Mouse (Mus musculus): ENCODE measurements at regions not wholly inside any gene's neighbourhood (a gene's known extent, or its start where the extent isn't known, plus 50 kb on each side); places are given as distances from the start of the nearest gene placed in this dataset.

DNA sequence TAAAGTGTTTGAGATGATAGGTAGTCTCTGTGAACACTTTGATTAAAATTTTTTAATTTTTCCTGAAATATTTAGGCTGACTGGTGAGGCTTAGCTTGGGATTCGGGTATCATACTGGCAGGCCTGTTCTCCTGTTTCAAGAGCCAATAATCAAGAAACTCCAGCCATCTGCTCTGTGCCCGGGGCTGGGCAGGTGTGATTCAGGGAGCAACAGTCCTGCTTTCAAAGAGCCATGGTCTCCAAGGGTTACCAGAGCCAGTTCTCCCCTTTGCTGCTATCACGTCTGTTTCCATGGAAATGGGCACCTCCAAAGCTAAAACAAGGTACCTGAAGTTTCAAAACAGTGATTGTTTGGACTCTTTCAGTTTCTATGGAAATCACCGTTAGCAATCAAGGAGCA is 355.6 kb downstream of the Abcc12 start:
- ATAC-seq (replicated peaks in 1 of 2; ENCODE audit: insufficient read depth in 1 of 2, low FRiP score in 2 of 2, low TSS enrichment in 1 of 2, low read depth in 1 of 2, poor library complexity in 2 of 2, severe bottlenecking in 2 of 2) = no peak

DNA sequence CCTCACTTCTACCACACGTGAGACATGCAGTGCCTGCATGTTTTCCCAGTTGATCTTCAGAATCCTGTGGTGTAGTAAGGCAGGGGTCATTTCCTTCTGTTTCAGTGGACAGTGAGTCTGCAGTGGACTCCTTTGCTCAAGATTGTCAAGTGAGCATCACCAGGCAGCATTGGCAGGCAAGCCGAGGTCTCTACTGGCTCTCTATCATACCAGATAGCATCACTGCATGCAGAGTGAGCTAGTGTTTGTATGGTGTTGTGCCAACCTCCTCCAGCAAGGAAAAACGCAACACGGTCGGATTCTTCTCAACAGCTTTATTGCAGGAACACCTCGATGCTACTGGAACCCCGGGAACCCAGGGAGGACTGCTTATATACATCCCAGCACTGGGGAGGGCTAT is 357.8 kb downstream of the Abcc12 start:
- ATAC-seq (replicated peaks in 1 of 2; ENCODE audit: insufficient read depth in 1 of 2, low FRiP score in 2 of 2, low TSS enrichment in 1 of 2, low read depth in 1 of 2, poor library complexity in 2 of 2, severe bottlenecking in 2 of 2) = no peak

DNA sequence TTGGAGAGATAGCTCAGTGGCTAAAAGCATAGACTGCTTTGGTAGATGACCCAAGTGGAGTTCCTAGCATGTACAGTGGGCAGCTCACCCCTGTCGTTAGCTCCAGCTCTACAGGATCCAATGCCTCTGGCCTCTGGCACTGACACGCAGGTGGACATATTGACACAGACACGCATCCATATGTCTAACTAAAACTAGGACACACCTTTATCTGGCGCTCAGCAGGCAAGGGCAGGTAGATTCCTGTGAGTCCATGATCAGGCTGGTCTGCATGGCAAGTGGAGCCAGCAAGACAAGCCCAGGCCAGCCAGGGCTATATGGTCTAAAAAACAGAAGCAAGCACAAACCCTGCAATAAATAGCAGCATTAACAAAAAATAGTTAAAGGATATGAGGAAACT is 358.3 kb downstream of the Abcc12 start:
- no peak for ATAC-seq (replicated peaks in 1 of 2; ENCODE audit: insufficient read depth in 1 of 2, low FRiP score in 2 of 2, low TSS enrichment in 1 of 2, low read depth in 1 of 2, poor library complexity in 2 of 2, severe bottlenecking in 2 of 2)

DNA sequence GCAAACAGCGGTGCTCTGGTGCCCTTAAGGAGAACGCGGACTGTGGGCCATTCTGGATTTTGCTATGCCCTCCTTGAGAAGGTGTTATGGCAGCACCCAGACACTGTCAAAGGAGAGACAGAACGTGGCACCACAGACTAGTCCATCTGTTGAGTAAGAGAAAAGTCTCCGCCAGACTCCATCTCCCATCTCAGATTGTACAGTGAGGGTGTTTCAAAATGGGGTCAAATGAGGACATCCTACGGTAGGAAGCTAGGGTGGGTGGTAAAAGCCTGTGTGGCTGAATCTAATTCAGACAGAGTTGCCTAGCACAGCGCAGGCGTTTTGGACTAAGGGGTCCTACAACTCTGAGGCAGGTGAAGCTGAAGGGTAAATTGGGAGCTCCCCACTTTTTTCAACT is 366.1 kb downstream of the Abcc12 start:
- ATAC-seq (replicated peaks in 1 of 2; ENCODE audit: insufficient read depth in 1 of 2, low FRiP score in 2 of 2, low TSS enrichment in 1 of 2, low read depth in 1 of 2, poor library complexity in 2 of 2, severe bottlenecking in 2 of 2) = no peak

DNA sequence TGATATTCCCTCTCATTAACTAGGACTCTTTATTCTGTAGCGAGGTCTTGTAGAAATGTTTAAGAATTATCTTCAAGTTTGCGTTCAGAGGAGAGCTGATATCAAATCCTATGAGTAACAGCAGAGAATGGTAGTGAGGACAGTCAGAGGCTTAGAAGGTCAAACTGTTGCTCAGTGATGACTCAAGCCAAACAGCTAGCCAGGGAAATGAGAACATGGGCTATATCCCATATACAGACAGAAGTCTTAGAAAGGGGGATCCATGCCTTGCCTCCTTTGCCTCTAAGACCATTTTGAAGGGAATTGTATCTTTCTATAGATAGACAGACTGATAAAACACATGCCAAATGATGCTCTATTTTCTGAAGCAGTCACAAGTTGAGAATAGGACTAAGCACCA is 368.0 kb downstream of the Abcc12 start:
- ATAC-seq (replicated peaks in 1 of 2; ENCODE audit: insufficient read depth in 1 of 2, low FRiP score in 2 of 2, low TSS enrichment in 1 of 2, low read depth in 1 of 2, poor library complexity in 2 of 2, severe bottlenecking in 2 of 2) = no peak

DNA sequence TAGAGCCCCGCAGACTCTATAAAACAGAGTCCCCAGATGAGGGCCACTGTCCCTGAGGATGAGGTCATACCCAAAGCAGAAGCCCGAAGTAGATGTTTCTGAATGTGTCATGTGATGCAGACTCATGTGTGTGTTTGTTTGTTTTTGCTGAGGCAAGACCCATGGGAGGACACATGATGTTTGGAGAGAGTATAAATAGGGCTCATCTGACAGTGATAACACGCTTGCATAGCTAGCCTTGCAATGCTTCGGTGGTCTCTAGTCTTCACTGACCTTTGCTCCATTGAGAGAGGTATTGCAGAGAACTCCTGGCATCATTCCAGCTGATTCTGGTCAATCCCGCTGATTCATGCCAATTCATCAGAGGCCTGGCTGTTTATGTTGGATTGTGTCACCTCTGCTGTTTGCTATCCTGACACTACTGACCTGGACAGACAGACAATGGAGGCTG is 368.1 kb downstream of the Phkb start:
- ATAC-seq (replicated peaks in 1 of 2; ENCODE audit: insufficient read depth in 1 of 2, low FRiP score in 2 of 2, low TSS enrichment in 1 of 2, low read depth in 1 of 2, poor library complexity in 2 of 2, severe bottlenecking in 2 of 2) = no peak

DNA sequence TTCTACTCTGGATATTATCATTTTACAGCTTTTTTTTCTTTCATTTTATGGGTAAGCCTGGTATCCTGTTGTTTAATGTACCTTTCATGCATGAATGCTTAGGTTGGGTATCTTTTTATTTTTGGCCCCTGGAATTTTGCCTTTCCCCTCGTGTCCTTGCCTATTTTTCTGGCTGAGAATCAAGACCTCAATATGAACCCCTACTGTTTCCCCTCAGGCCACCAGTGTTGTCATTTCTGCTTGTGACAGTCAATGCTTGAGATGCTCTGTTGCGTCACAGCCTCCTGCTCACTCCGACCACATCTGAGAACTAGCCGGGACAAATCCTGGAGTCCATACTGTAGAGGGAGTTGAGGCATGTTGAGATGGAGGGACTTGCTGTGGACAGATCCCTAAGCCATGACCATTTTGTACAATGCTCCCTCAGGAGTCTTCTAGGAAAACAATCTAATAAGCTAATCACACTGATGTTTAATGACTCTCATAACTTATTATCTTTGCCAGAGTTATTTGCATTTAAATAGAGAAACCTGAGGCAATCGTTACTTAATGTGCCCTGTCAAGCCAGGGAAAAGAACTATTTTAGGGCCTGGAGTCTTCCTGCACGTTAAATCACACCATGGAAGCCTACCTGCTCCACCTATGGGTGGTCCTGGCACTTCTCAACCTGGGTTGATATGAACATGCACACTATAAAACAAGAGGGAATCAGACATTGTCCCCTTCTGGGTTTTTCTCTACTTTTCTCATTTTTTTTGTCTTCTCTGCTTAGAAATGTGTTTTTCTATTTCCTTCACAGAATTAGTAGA is 363.9 kb downstream of the Phkb start:
- no peak for ATAC-seq (replicated peaks in 1 of 2; ENCODE audit: insufficient read depth in 1 of 2, low FRiP score in 2 of 2, low TSS enrichment in 1 of 2, low read depth in 1 of 2, poor library complexity in 2 of 2, severe bottlenecking in 2 of 2)

DNA sequence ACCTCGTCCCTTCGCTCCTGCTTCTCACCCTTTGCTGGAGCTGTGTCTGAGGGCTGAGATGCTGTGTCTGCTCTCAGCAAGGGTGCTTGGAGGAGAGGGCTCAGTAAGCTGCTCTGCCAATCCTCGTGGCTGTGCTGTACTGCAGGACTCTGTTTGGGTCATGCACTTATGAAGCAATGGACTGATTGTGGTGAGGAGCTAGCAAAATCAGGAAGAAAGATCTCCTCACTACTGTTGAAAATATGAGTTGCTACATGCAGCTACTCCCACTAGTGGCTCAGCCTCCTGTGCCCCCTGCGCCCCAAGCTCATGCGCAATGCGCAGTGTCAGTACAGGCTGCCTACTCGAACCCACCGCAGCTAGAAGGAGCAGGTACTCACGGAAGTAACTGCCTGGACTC is 362.3 kb downstream of the Phkb start:
- ATAC-seq (replicated peaks in 1 of 2; ENCODE audit: insufficient read depth in 1 of 2, low FRiP score in 2 of 2, low TSS enrichment in 1 of 2, low read depth in 1 of 2, poor library complexity in 2 of 2, severe bottlenecking in 2 of 2) = peak; percentile 76 to 90

DNA sequence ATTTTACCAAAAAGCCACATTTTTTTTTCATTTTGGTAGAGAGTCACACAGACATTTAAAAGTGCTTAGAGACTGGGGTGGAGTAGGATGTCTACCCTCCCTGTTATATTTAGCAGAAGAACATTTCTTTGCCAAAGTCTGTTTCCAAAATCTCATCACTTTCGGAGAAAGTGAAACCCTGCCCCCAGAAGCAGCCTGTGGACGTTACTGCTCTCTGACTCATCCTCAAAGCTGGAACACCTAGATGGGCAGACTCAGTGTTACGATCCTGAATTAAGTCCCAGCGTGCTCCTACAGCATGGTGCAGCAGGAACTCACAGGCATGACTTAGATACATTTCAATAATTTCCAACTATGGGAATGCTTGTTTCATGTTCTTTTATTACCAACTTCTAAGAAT is 361.1 kb downstream of the Phkb start:
- no peak for ATAC-seq (replicated peaks in 1 of 2; ENCODE audit: insufficient read depth in 1 of 2, low FRiP score in 2 of 2, low TSS enrichment in 1 of 2, low read depth in 1 of 2, poor library complexity in 2 of 2, severe bottlenecking in 2 of 2)

DNA sequence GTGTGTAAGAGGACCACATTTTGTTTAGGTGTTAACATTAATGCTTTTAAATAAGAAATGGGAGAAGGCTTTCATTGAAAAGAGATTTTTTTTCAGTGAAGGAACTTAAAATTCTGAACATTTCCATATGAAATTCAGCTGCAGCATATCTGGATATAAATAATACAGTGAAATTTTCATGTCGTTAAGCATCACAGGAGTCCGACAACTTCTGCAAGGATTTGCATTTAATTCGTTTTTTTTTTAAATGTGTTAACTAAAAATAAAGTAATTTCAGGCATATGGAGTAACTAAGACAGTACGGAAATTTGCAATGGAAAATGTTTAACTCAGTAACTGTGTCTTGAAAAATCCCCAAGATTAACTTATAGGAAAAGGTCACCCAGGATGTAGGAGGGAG is 351.5 kb downstream of the Phkb start:
- no peak for ATAC-seq (replicated peaks in 1 of 2; ENCODE audit: insufficient read depth in 1 of 2, low FRiP score in 2 of 2, low TSS enrichment in 1 of 2, low read depth in 1 of 2, poor library complexity in 2 of 2, severe bottlenecking in 2 of 2)

DNA sequence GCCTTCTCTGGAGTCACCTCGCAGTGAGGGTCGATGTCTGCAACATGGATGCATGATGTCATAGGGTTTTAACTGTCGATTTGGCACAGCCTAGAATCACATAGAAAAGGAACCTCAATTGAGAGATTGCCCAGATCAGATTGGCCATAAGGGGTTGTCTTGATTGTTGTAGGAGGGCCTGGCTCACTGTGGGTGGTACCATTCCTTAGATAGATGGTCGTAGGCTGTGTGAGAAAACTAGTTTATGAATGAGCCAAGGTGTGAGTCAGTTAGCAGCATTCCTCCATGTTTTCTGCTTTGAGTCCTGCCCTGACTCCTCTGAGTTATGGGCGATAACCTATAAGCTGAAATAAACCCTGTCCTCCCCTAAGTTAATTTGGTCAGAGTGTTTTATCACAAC is 343.9 kb downstream of the Phkb start:
- ATAC-seq (replicated peaks in 1 of 2; ENCODE audit: insufficient read depth in 1 of 2, low FRiP score in 2 of 2, low TSS enrichment in 1 of 2, low read depth in 1 of 2, poor library complexity in 2 of 2, severe bottlenecking in 2 of 2) = no peak

DNA sequence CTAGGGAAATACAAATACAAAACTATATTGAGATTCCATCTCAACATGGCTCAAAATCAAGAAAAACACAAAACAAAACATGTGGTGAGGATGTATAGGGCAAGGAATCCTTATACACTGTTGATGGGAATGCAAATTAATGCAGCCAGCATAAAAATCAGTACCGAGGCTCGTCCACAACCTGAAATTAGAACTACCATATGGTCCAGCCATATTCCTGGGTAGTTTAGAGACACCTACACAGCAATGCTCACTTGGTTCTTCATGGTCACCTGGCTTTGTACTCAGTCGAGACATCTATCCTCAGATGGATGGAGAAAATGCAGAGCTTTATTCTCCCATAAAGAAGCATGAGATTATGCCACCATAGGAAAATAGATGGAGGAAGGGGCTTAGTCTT is 340.0 kb downstream of the Phkb start:
- ATAC-seq (replicated peaks in 1 of 2; ENCODE audit: insufficient read depth in 1 of 2, low FRiP score in 2 of 2, low TSS enrichment in 1 of 2, low read depth in 1 of 2, poor library complexity in 2 of 2, severe bottlenecking in 2 of 2) = no peak

DNA sequence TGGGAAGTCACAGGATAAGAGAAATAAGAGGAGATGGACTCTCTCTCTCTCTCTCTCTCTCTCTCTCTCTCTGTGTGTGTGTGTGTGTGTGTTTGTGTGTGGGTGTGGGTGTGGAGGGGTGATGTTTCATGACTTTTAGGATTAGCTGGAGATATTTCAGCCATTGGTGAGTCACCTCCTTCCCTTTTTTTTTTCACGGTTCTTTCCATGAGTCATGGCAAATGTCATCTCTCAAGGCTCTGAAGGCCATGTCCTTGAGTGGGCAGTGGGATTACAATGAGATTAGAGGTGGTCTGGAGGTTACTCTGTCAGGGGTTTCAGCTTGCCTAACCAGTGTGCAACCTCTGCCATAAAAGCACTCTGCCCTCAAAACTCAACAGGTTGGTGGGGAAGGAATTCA is 329.3 kb downstream of the Phkb start:
- no peak for ATAC-seq (replicated peaks in 1 of 2; ENCODE audit: insufficient read depth in 1 of 2, low FRiP score in 2 of 2, low TSS enrichment in 1 of 2, low read depth in 1 of 2, poor library complexity in 2 of 2, severe bottlenecking in 2 of 2)

DNA sequence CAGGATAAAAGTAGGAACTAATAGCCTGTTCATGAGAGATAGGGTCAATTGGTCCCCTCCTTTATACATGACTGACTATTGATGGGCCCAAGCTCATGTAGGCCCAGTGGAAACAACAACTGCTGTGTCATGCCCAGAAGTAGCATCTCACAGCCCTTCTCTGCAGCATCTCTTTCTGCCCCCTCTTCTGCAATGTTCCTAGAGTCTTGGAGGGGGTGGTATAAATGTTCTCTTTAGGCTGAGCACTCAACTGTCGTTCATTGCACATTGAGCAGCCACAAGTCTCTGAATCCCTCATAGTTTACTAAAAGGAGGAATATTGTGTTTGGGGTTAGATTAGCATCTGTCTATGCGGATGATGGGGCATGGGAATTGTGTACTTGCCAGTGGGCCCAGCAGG is 324.1 kb downstream of the Phkb start:
- ATAC-seq (replicated peaks in 1 of 2; ENCODE audit: insufficient read depth in 1 of 2, low FRiP score in 2 of 2, low TSS enrichment in 1 of 2, low read depth in 1 of 2, poor library complexity in 2 of 2, severe bottlenecking in 2 of 2) = no peak

DNA sequence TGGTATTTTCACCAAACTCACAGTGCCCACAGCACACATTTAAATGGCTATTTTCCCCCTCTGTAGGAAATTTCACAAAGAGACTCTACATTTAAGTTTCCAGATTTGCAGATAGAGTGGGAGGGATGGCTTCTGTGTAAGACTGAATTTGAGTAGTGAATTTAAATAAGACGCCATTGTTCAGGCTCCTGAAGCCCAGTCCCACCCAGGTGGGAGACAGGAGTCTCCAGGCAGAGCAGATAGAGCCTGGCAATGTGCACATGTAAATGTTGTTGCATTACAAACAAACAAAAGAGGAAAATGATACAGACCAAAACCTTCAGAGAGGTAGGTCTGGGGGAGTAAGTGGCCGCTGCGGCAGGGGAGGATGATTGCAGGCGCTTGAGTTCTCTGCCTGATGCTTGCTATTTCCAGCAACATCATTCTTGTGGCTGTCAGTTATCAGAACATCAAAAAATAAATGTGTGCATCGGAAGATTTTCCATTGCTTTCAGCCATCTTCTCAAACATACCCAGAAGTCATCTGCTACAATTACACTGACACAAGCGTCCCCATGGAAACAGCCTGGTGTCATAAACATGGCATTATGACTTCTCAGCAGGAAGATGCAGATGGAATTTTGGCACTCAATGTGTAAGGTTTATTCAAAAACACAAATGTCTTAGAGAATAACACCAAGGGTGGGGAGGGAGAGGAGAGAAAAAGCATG is 318.5 kb downstream of the Phkb start:
- ATAC-seq (replicated peaks in 1 of 2; ENCODE audit: insufficient read depth in 1 of 2, low FRiP score in 2 of 2, low TSS enrichment in 1 of 2, low read depth in 1 of 2, poor library complexity in 2 of 2, severe bottlenecking in 2 of 2) = no peak

DNA sequence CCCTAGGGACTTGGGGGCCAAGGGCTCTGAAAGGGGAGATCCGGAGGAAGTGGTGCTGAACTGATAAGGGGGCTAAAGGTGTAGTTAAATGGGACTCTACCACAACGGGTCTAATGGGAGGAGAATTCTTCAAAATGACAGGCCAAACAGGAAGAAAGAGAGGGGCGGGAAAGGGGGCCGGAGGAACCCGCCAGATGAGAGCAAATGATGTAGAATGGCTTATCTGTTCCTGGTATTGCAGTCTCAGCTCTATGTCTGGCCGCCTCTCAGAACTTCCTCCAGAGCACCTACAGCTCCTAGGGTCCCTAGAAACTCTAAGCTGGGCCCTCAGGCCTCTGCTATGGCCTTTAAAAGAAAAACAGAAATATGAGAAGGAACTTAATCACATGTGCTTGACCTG is 306.8 kb downstream of the Phkb start:
- peak; percentile 74 to 75 for ATAC-seq (replicated peaks in 1 of 2; ENCODE audit: insufficient read depth in 1 of 2, low FRiP score in 2 of 2, low TSS enrichment in 1 of 2, low read depth in 1 of 2, poor library complexity in 2 of 2, severe bottlenecking in 2 of 2)

DNA sequence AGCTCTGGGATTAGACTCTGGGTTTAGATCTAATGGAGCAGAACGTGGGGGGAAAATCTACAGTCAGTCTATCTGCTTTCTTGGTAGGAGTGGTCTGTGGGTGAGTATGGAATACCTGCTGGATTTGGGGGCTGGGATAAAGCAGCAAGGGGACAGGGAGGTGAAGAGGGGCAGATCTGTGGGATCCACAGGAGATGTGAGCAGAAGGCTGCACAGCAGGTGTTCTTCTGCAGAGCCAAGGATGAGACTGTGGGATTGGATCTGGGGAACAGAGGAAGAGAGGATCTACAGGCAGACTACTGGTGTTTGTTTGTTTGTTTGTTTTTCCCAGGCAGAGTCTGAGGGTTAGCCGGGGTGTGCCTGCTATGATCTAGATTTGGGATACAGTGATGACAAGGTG is 284.5 kb downstream of the Phkb start:
- no peak for ATAC-seq (replicated peaks in 1 of 2; ENCODE audit: insufficient read depth in 1 of 2, low FRiP score in 2 of 2, low TSS enrichment in 1 of 2, low read depth in 1 of 2, poor library complexity in 2 of 2, severe bottlenecking in 2 of 2)

DNA sequence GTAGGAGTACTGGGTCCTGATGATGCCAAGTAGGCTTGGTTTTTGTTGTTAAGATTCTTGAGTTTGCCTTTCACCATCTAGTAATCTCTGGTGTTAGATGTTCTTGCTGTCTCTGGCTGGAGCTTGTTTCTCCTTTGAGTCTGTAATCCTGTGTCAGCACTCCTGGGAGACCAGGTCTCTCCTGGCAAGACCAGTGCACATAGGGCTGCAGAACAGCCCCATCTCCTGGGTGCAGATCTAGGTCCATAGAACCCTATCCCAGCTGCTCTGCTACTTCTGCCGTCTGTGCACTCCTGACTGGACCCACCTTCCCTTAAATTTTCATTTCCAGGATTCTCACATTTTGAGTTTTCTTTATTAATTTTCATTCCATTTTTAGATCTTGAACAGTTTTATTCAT is 283.9 kb downstream of the Phkb start:
- no peak for ATAC-seq (replicated peaks in 1 of 2; ENCODE audit: insufficient read depth in 1 of 2, low FRiP score in 2 of 2, low TSS enrichment in 1 of 2, low read depth in 1 of 2, poor library complexity in 2 of 2, severe bottlenecking in 2 of 2)

Data from hematopoietic stem cell, adult 5-6 weeks (primary cell).